15 mouse cellular contexts compared by ENCODE assay signal in the genomic region with DNA sequence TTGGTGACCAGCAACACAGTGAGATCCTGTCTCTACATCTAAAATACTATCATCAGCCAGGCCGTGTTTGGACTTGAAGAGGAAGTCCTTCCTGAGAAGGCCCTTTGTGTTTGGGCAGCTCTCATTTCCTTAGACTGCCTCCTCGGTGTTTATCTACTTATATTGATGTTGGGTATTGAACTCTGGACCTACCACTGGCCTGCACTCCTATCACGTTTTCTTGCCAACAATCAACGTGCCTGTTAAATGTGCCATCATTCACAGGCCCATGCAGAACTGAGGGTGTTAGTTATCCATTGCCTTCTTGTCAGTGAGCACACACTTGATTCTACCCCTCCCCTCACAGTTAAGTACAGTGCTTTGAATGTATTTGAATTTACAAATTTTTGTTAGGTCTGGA.
"Had no signal": no experiment of that assay in that cellular context is flagged by ENCODE, and none has a peak within 500 bp of the region (broad histone marks: within the 10 kb centered on the region; RNA-seq: fewer than 3 reads in every experiment).

No protein-coding gene starts in this region.

- DNase-seq: kidney, adult 18-20 months; kidney, postnatal 14 days; right cerebral cortex, adult 18-20 months; right cerebral cortex, postnatal 25 days; thymus, postnatal 4 days had no signal

- H3K4me2 ChIP-seq: kidney, embryonic 15.5 days; liver, embryonic 12.5 days; midbrain, embryonic 12.5 days had no signal

- H3K27me3 ChIP-seq: kidney, embryonic 15.5 days; liver, embryonic 12.5 days had no signal

- H3K4me3 ChIP-seq: kidney, embryonic 15.5 days; left cerebral cortex, adult 2 months; limb, embryonic 10.5 days; liver, embryonic 12.5 days; midbrain, embryonic 12.5 days had no signal

- H3K27ac ChIP-seq: kidney, embryonic 15.5 days; left cerebral cortex, adult 2 months; limb, embryonic 10.5 days; liver, embryonic 12.5 days; macrophage; midbrain, embryonic 12.5 days; stomach, postnatal 0 days had no signal

- H3K9me3 ChIP-seq: kidney, embryonic 15.5 days; limb, embryonic 10.5 days; liver, embryonic 12.5 days; midbrain, embryonic 12.5 days had no signal

- H3K9ac ChIP-seq: kidney, embryonic 15.5 days; liver, embryonic 12.5 days; midbrain, embryonic 12.5 days had no signal

- ATAC-seq: hindbrain, embryonic 16.5 days; inflammation-experienced regulatory T-cells, adult 6 months; liver, embryonic 12.5 days; midbrain, embryonic 16.5 days had no signal
